Mouse (Mus musculus) B cell, adult 2 months (primary cell): ENCODE results near the gene Agrp.

Source experiments
- DNase-seq, 2 experiments: peaks; one replicate each; pipeline ENCODE4 v3.0.0; 2022

Gene Agrp

DNA sequence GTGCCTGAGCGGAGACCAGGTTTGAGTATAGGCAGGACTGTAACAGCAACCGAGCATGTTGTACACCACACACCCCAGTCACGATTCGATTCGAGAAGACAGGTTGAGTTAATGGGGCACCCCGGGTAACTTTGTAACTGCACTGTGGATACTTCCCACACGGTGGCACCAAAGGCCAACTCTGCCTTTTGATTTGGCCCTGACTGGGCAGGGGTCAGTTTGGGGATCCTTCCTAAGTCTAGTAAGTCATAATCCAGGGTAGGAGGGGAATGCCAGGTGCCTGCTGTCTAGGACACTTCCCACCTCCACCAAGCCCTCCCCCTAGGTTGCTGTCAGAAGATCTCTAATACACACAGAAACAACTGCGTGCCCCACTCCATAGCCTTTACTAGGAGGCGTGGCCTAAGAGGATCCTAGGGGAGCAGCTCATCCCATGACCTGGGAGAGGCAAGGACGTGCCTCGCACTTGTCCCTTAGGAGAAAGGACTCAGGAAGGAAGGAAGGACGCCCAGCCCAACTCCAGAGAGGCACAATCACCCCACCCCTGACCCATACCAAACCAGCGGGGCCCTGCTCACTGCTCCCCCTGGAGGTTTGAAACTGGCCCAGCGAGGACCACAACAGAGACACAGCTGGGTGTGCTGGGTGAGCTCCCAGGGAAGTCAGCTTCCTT is 40.7 kb downstream of the Agrp start:
- peak; percentile 82 to 83 for DNase-seq

DNA sequence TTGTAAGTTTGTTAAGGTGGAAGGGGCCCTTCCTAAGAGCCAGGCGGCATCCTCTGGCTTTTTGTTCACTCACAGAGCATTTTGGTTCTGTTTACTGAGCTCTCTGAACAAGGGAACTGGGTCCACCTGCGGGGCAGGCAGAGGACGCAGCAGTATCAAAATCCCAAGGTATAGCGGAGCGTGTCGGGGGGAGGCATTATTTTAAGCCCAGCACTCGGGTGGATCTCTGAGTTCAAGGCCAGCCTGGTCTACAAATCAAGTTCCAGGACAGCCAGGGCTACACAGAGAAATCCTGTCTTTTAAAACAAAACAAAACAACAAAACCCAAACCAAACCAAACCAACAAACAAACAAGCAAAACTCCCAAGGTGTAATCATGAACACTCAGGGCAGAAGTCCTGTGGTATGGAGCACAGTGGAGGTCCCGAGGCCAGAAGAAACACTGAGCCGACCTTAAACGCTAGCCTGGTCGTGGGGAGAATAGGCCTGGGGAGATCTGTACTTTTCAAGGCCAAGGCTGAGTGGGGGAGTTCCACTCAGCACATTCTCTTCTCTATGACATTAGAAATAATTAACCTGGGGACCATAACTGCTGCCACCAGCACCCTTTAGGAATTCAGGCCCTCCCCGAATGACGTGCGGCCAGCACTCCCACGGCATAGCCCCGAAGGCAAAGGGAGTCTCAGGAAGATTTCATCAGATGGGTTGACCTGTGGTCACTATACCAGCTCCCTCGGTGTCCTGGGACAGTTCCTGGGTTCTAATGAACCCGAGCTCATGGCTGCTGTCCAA is 42.5 kb downstream of the Agrp start:
- DNase-seq = no peak

DNA sequence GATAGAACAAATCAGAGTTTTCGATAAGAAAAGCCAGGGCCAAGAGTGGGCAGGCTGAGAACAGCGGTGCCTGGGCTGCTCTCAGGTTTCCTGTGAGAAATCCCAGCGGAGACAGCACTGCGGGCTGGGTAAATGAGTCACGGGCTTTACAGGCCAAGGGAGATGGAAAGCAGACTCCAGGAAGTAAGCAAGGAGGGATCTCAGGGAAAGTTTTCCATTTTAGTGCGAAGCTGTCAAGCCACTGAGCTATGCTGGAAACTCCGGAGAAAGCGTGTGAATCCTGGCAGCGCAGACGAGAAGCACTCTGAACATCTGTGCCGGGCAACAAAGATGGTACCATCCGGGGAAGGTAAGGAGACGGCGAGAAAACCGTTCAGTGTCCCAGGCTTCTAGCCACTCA is 43.3 kb downstream of the Agrp start:
- DNase-seq = no peak

DNA sequence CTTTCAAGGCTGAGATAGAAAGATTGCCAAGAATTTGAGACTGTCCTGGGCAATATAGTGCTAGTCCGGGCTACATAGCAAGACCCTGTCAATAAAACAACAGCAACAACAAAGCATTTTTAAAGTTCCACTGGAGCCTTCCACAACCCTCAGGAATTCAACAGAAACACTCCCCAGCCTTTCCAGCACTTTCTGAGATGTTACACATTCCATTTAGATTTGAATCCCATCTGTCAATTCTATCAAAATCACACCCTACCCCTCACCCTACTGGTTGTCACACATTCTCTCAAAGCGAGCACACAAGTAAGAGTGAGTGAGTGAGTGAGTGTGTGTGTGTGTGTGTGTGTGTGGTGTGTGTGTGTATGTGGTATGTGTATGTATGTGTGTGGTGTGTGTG is 44.8 kb downstream of the Agrp start:
- DNase-seq = no peak

DNA sequence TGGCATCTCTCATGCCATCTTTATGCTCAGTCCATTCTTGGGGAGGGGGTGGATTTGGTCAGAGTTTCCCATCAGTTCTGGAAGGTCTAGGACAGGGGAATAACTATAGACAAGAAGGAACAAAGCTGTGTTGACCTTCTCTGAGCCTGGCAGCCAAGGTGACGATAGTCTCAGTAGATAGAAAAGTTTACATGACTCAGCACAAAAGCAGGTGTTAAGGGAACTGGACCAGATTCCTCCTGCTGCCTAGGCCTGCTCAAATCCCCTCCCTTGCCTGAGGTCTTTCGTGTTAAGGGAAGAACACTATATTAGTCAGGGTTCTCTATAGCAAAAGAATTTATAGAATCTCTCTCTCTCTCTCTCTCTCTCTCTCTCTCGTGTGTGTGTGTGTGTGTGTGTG is 57.5 kb downstream of the Agrp start:
- DNase-seq = no peak

DNA sequence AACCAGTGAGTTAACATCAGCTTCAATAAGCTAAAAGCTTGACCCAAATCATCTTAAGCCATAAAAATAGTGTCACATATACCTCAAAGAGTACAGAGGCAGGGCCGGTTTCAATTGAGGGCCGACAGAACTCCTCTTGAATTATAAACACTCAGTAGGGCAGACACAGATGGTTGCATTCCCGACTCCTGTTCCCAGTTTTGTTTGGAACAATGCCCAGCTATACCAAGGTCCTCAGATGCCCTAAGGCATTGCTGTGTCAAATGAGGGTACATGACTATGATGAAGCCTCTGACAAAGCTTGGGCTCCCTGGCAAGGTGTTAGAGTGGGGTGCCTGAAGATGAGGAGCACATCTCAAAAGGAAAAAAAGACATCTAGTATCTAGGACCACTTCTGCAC is 61.7 kb downstream of the Agrp start:
- no peak for DNase-seq

DNA sequence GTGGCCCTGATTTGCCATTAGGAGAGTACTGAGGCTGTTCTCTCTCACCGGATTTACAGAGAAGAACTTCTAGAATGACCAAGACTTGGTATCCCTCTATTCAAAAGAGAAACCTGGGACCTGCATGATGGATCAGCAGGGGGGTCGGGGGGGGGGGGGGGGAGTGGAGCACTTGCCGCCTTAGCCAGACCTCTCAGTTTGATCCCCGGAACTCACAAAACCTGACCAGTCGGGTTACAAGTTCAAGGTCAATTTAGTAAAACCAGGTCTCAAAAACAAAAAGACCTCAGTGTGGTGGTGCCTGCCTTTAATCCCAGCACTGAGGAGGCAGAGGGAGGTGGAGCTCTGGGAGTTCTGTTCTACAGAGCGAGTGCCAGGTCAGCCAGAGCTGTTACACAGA is 62.5 kb downstream of the Agrp start:
- DNase-seq = no peak

DNA sequence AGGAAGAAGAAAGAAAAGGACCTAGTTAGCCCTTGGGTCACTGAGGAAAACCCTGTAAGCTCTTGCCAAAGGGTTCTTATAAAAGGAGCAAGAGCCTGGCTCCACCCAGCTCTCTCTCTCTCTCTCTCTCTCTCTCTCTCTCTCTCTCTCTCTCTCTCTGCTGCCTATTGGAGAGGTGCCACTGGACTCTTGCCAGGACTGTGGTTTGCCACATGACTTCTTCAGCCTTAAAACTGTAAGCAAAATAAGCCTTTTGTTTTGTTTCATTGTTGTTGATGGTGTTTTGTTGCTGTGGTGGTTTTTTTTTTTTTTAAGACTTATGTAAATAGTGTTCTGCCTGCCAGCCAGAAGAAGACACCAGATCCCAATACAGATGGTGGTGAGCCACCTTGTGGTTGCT is 63.8 kb downstream of the Agrp start:
- no peak for DNase-seq

DNA sequence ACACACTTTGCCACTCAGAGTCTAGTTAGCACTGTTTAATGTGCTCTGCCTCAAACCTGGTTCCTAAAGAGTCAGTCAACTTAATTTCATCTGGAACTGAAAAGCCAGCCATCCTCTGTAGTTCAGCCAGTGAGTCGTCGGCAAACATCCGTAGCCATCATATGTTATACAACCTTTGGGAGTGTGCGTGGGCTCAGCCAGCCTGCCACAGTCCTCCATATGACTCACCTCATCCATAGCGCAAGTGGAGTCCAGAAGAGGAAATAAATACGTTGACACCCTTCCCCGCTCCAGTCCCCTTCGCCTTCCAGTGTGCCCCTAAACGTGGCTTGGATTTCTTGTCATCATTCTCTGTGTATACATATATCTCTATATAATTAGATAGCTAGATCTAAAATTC is 65.4 kb downstream of the Agrp start:
- no peak for DNase-seq

DNA sequence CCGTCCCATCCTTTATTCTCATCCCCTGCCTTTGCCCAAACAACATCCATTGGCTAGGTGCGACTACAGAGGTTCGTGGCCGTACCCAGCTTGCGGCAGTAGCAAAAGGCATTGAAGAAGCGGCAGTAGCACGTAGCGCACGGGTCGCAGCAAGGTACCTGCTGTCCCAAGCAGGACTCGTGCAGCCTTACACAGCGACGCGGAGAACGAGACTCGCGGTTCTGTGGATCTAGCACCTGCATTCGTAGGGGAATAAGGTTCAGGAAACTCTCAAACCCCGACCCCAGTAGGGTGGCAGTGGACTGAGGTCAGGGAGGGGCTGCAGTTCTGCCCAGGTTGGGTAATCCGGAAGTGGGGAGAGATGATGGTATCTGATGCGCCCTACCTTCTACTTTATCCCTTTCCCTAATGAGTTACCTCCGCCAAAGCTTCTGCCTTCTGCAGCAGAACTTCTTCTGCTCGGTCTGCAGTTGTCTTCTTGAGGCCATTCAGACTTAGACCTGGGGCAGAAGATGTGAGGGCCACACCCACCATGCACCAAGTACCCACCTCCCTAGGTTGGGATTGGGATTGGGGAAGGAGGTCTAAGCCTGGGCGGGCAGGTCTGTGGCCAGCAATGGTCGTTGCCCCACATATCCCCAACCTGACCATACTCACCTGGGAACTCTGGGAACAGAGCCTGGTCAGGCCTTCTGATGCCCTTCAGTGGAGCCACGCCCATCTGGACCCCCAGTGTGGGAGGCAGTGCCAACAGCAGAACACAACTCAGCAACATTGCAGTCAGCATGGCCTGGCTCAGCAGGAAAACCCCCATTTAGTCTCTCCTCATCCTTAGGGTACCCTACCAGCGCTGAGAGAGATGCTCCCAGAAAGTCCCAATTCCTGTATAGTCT is 70.2 kb downstream of the Agrp start:
- peak; percentile 42 to 51 for DNase-seq

DNA sequence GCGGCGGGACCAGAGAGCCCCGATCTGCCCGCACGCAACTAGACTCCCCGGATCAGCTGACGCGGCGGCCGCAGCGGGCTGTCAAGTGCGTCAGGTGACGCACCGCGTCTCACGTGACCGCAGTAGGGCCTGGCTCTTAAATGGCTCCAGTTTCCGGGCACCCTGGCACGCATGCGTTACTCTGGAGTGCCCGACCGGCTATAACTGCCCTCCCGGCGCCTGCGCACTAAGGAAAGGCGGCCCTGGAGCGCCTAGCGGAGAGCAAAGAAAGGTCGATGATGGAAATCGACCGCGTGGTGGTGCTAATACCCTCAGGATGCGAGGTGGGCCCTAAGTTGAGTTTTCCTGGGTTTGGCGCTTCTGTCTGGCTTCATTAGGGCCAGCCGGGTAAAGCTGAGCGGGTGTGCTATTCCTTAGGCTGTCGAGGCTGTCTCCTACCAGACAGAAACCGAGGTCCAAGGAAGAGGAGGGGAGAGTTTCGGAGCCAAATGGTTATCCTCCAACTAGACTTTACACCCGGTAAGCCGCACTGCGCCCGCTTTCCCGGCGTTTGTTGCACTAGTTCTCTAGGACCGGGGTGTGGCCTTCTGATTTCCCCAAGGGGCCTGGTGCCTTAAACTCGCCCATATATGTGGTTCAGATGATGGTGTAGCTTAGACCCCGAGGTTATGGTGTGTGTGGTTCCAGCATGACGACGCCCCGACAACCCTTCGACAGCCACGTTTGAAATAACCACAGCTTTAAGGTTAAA is 71.1 kb downstream of the Agrp start, which contains the start of gene Atp6v0d1:
Gene Atp6v0d1 (minus strand): TSS at position 96 of the 751 bp plus-strand sequence.
- DNase-seq = peak; percentile 98 to 99

DNA sequence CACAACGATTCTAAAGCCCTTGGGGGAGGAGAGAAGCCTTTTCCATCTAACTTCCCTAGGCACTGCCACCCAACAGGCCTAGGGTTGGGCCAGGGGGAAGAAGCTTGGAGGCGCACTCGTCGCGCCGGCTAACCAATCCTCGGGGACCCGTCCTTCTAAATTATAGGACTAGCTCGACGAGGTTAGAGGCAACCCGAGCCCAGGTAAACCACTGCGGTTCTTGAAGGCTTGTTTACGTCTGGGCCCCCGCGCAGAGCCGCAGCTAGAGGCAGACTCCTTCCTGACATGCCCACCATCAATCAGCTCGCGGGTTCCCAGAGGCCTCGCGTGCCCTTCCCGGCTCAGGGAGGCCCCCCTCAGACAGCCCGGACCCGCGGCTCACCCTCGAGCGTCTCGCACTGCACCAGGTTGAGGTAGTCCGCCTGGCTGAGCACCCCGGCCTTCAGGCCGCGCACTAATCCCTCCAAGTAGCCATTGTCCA is 71.8 kb downstream of the Agrp start:
- no peak for DNase-seq

DNA sequence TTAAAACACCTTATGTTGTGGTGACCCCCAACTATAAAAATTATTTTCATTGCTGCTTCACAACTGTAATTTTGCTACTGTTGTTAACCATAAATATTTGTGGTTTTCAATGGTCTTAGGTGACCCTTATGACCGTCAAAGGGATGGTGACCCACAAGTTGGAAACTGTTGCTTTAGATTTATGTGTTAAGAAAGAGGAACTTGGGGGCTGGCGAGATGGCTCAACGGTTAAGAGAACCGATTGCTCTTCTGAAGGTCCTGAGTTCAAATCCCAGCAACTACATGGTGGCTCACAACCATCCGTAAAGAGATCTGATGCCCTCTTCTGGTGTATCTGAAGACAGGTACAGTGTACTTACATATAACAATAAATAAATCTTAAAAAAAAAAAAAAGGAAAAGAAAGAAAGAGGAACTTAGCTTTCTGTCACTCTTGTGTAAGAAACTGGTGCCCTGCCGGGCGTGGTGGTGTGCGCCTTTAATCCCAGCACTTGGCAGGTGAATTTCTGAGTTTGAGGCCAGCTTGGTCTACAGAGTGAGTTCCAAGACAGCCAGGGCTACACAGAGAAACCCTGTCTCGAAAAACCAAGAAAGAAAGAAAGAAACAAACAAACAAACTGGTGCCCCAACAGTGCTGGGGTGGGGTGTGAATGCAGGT is 72.5 kb downstream of the Agrp start:
- DNase-seq = peak; percentile 64 to 68

DNA sequence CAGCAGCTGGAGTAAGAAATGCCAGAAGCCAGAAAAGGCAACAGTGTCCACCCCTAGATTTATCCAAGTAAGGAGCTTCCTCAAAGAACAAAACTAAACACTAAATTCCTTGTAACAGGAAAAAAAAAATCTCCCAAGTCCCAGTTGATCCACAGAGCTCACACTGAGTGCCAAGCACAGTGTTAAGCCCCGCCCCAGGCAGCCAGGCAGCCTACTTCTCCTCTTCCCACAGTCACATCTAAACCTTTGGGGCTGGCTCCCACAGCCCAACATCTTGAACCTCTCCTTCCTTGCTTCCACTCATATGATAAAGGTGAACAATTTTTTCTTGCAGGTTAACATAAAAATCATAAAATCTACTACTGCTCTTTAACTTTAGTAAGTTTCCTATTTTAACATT is 73.3 kb downstream of the Agrp start:
- no peak for DNase-seq

DNA sequence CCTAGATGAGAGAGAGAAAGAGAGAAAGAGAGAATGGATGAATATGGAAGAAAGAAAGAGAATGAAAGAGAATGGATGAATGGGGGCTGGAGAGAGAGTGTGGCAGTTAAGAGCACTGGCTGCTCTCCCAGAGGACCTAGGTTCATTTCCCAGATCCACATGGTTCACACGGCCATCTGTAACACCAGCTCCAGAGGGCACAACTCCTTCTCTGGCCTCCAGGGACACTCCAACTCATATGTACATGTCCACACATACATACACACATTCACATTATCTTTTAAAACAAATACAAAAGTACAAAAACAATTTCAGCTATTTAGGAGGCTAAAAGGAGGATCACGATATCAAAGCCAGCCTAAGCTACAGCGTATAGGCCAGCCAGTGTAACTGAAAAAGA is 74.3 kb downstream of the Agrp start:
- DNase-seq = no peak

DNA sequence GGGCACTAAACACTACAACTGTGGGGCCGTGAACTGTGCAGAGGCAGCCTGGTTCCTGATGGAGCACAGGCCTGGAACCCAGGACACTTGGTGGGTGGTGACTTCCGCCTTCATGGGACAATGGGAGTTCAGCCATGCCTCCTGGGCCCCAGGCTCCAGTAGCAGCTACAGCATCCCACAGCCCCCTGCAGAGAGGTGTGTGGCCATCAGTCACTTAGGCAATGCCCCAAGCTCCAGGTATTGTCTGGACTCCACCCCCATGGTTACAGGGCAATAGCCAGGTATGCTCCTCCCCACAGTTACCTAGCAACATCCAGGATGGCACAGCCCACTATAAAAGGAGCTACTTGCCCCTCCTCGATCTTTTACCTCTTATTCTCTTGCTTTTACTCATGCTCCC is 82.0 kb downstream of the Agrp start:
- no peak for DNase-seq

DNA sequence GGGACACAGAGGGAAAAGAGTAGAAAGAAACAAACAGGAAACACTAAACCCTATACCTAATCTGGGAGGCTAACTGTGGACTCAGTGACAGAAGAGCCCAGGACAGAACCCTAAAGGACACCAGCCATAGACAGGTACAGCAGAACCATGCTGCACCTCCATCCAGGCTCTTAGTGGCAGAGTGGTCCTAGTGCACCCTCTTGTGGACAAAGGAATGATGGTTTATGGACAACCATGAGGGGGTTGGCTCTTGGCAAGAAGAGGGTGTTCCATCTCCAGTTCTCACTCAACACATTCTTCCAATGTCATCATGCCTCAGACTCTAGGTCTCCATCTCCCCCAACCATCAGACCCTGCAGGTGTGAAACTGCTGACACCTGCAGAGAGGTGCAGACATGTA is 83.1 kb downstream of the Agrp start:
- DNase-seq = peak; percentile 66 to 73

DNA sequence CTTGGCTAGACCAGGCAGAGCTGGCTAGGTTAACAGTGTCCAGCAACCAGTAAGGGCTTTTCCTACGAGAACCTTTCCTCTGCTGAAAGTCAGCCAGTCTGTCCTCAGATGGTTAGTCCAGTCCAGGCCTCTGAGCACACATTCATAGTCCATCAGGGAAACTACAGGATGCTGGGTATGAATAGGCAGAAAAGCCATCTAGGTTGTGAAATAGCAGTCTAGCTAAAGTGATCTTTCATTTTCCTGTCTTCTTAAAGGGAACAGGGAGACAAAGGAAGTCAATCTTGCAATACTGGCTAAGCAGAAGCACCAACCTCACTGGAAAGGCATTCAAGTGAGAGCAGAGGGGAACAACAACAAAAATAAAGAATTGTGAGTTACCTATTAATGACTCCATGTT is 84.4 kb downstream of the Agrp start:
- no peak for DNase-seq

DNA sequence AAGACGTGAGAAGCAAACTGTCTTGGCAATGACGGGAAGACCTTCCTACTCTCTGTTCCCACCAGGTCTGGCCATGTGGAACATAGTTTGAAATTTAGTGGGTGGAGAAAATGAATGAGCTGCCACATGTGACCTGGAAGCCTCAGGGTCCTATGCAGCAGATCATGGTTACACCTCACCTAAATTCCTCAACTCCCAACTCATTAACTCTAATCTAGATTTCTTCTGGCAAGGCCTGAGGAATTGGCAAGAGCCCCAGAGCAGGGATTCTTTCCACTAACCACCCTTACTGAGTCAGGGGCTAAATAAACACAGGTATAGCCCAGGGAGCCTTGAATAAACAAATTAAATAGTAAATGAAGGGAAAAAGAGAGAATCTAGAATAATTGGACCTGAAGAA is 85.2 kb downstream of the Agrp start:
- DNase-seq = no peak

DNA sequence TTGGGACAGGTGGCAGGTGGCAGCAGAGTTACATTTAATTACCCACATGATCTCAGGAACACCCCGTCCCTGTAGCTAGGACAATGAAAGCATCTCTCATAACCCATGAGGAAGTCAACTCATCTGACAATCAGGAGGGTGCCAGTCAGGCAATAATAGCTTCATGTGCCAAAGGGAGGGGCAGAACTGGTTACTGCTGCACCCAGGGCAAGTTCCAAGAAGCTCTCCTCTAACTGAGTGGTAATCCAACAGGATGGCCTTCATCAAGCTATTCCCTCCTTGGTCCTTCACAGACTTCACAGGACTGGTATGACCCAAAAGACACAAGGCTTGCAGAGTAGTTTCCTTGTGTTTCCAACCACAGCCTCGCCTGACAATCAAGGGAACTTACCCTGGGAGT is 87.1 kb downstream of the Agrp start:
- DNase-seq = no peak

DNA sequence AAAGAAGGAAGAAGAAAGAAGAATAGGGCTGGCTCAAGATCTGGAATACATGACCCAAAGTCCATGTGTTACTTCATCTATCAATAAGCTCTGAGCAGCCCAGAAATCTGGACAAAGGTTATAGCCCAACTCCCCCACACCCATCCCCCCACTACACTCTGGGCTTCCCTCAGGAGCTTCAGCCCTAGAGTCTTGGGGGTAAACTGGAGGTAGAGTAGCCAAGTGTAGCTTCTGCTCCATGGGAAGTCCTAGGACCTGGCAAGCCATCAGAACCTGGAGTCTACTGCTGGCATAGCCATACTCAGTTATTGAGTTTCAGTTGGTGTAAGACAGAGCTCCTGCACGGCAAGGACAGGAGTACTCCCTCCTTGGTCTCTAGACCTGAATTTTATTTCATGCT is 87.7 kb downstream of the Agrp start:
- DNase-seq = no peak
